Mouse (Mus musculus) E14TG2a.4 (cell line): ENCODE measurements around the gene Kcnd1.

Experiments used
- CTCF ChIP-seq: conservative IDR thresholded peaks from 2 replicates; pipeline ENCODE4 v1.5.1; 2014; ENCODE audit warnings: low read length
- NANOG ChIP-seq: IDR thresholded peaks from 2 replicates; pipeline ENCODE4 v1.6.1; 2014; ENCODE audit warnings: borderline replicate concordance, low read length, mixed read lengths

GRCm38 (mm10) chrX:7795016-7795415 lies 27.1 kb upstream of the Kcnd1 start:
- TF ChIP-seq CTCF (no peak), NANOG (no peak)
